ENCODE assay signal across 8 mouse cellular contexts in genomic region chr3:51341268-51342081, GRCm38 (mm10). TPM values are rescaled to one million over a fixed set of nuclear protein-coding genes. Genes with fewer than 3 reads are reported as not detected.
A peak's percentile ranks its signal among the peaks of the same experiment; 100 is the strongest.
DNase-seq lines count a peak whose midpoint lies in the region; ATAC-seq and TF ChIP-seq lines count a peak whose summit lies in the region.

No protein-coding gene starts in this region.

- DNase-seq in Patski (ENCODE audit: low read depth, low spot score), result no peak
- peak; percentile 87 to 93 for DNase-seq in cerebellum, postnatal 10 days
- DNase-seq in frontal cortex, postnatal 25 days (ENCODE audit: low spot score in 2 of 2), result peak; percentile 40 to 57
- DNase-seq in left cerebral cortex, adult 11 months (ENCODE audit: low spot score), result peak; percentile 47
- DNase-seq in lung, postnatal 36 days, result peak; percentile 92
- peak; percentile 94 for DNase-seq in retina, postnatal 1 day
- peak; percentile 82 for DNase-seq in thymus, postnatal 4 days

- peak overlapping the region; percentile 69 for H3K4me2 ChIP-seq in hindbrain, embryonic 13.5 days

- H3K9ac ChIP-seq in hindbrain, embryonic 13.5 days, result peak overlapping the region; percentile 95

- in situ Hi-C loops in Patski (cut with MboI; ENCODE audit: low pct_unique_long_range_greater_than_20kb), result loop anchor here (25.0 kb wide), 1 partner anchor 904 kb away; the partner anchor contains the start of gene Slc7a11

- H3K27me3 ChIP-seq in Patski, result no peaks in the 10 kb centered on the region
- no peaks in the 10 kb centered on the region for H3K27me3 ChIP-seq in hindbrain, embryonic 13.5 days

- peaks cover 24% of the 10 kb centered on the region for H3K4me1 ChIP-seq in hindbrain, embryonic 13.5 days (replicated peaks)

- WGBS in hindbrain, embryonic 13.5 days, result under 1% methylated on average over 84 of the region's 86 CpGs

- POLR2A ChIA-PET in Patski (lab: Charles Lee), result interaction anchor here (0.6 to 1.5 kb wide), 4 partner anchors 9 to 67 kb away, joined by 3 read pairs; no protein-coding TSS in a partner anchor

- CTCF ChIA-PET in Patski (lab: Charles Lee), result interaction anchor here (0.7 to 3.1 kb wide), 3 partner anchors 9 to 12 kb away, joined by 3 to 16 read pairs (median 4); no protein-coding TSS in a partner anchor

- H3K9me3 ChIP-seq in hindbrain, embryonic 13.5 days, result no peaks in the 10 kb centered on the region

- peak; percentile 76 for ATAC-seq in Patski
- peak; percentile 81 for ATAC-seq in hindbrain, embryonic 13.5 days (ENCODE audit: low FRiP score)

- no peak for TF ChIP-seq CTCF in Patski (IDR thresholded peaks at IDR 0.05)

- peak overlapping the region; percentile 89 for H3K4me3 ChIP-seq in hindbrain, embryonic 13.5 days

- peak overlapping the region; percentile 99 for H3K27ac ChIP-seq in hindbrain, embryonic 13.5 days

- no peaks in the 10 kb centered on the region for H3K36me3 ChIP-seq in hindbrain, embryonic 13.5 days

RNA-seq across cellular contexts. Expression of gene Elf2, which starts 1.0 kb away (rescaled TPM):
- polyA plus RNA-seq in Patski (2021), result 69.6 TPM
- polyA plus RNA-seq in hindbrain, embryonic 13.5 days (2015; fragmentation: Nextera tagmentation; extraction: Ambion mirVana), result 47.1 TPM in 2 replicates

RNA-seq across cellular contexts. Expression of gene Mgarp, which starts 55.1 kb away (rescaled TPM):
- polyA plus RNA-seq in Patski (2021), result 0.85 TPM
- 1.2 and 3.3 TPM in 2 replicates for polyA plus RNA-seq in hindbrain, embryonic 13.5 days (2015; fragmentation: Nextera tagmentation; extraction: Ambion mirVana)
